Mouse (Mus musculus) liver, embryonic 14.5 days (tissue): ENCODE measurements around the gene Rps26. TPM values are rescaled to one million over a fixed set of nuclear protein-coding genes. Genes with fewer than 3 reads are reported as not detected.
A peak's percentile ranks its signal among the peaks of the same experiment; 100 is the strongest.

Experiments
- ATAC-seq: fragments of 200-750 bp; cut with Nextera tagmentation; 2 replicates; pipeline ENCODE4 v1.8.0; 2017; ENCODE audit warnings: moderate number of reproducible peaks, mild to moderate bottlenecking, moderate library complexity; ENCODE audit not compliant: insufficient read depth
- DNase-seq, 3 experiments: peaks; one replicate each; pipeline ENCODE4 v3.0.0-alpha.2; 2012 to 2013; ENCODE audit warnings: low read depth in 3 of 3, low spot score in 3 of 3
- H3K27ac ChIP-seq: fragments of 300-500 bp; sonication (generic); 2 replicates; pipeline ENCODE4 v1.5.1; 2014; ENCODE audit warnings: moderate library complexity, mild to moderate bottlenecking, control low read depth, inconsistent platforms
- H3K27me3 ChIP-seq: fragments of 300-500 bp; sonication (generic); 2 replicates; pipeline ENCODE4 v1.6.1; 2014; ENCODE audit warnings: mild to moderate bottlenecking, low read length, moderate library complexity; ENCODE audit not compliant: control insufficient read depth, insufficient read depth
- H3K36me3 ChIP-seq: fragments of 300-500 bp; sonication (generic); replicated peaks from 2 replicates; pipeline ENCODE4 v1.6.1; 2014; ENCODE audit warnings: low read depth; ENCODE audit not compliant: control insufficient read depth, insufficient read depth
- H3K4me1 ChIP-seq, 2 experiments: fragments of 200-500 bp in 1 of 2; fragments of 300-500 bp in 1 of 2; sonication (generic) in 1 of 2; replicated peaks; 2 replicates each; pipeline ENCODE4 v1.6.1; 2012 to 2014; ENCODE audit warnings: antibody characterized with exemption in 1 of 2, inconsistent platforms in 1 of 2, low read length in 1 of 2; ENCODE audit not compliant: control insufficient read depth in 2 of 2, insufficient read depth in 2 of 2
- H3K4me2 ChIP-seq: fragments of 300-500 bp; sonication (generic); 2 replicates; pipeline ENCODE4 v1.6.1; 2014; ENCODE audit warnings: low read depth, mild to moderate bottlenecking, control low read depth, moderate library complexity
- H3K4me3 ChIP-seq, 2 experiments: fragments of 200-500 bp in 1 of 2; fragments of 300-500 bp in 1 of 2; sonication (generic) in 1 of 2; 2 replicates each; pipeline ENCODE4 v1.5.1; 2012 to 2014; ENCODE audit warnings: low read depth in 2 of 2, low read length in 2 of 2, mild to moderate bottlenecking in 2 of 2, control low read depth in 1 of 2, inconsistent platforms in 1 of 2, moderate library complexity in 1 of 2; ENCODE audit not compliant: insufficient read depth in 1 of 2
- H3K9ac ChIP-seq: fragments of 300-500 bp; sonication (generic); replicated peaks from 2 replicates; pipeline ENCODE4 v1.6.1; 2014; ENCODE audit warnings: mild to moderate bottlenecking, control low read depth, moderate library complexity
- H3K9me3 ChIP-seq: fragments of 300-500 bp; sonication (generic); 2 replicates; pipeline ENCODE4 v1.6.1; 2016; ENCODE audit warnings: low read length, mixed read lengths; ENCODE audit not compliant: control insufficient read depth
- CTCF ChIP-seq: IDR thresholded peaks from 2 replicates; pipeline ENCODE4 v1.5.1; 2016; ENCODE audit warnings: antibody characterized with exemption, low read depth, control low read depth
- EP300 ChIP-seq: IDR thresholded peaks from 2 replicates; pipeline ENCODE4 v1.6.1; 2016; ENCODE audit warnings: antibody characterized with exemption, low read depth
- WGBS: fragments of 180-500 bp; shearing (Covaris S2); extraction: QIAGEN DNeasy Blood & Tissue Kit; methylation state at CpG from one replicate; pipeline ENCODE4 v1.1.7; 2014; ENCODE audit not compliant: insufficient replicate concordance; 5-methylcytosine and 5-hydroxymethylcytosine counted together
- polyA plus RNA-seq, 2 experiments: library from polyadenylated mRNA; depleted of rRNA in 1 of 2; stranded (reverse) in 1 of 2; unstranded in 1 of 2; fragments of >200 nt; fragmentation: Nextera tagmentation in 1 of 2; extraction: Ambion mirVana in 1 of 2; gene quantifications; 2 replicates each; pipeline versions ENCODE4 v1.2.1 to v1.2.3; 2012 to 2014

Gene Rps26
- polyA plus RNA-seq, 2 experiments = 643 to 867 TPM

DNA sequence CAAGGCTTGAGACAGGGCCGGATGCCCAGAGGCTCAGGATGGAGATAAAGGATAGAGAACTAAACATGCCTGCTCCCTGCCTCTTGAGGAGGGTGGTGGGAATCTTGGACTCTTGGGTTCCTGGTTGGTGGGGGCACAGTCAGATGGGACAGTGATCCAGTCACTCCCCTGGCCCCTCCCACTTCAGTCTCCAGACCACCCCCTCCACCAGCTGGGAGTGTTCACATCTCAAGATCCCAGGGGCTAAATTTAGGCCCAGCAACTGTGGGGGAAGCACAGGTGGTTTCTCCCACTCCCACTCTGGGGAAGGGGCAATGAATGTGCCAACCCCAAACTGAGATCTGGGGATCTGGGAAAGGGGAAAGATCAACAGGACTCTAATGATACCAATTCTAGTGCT lies 38.4 kb downstream of the Rps26 start:
- Histone ChIP-seq H3K27ac (no peak overlapping the region), H3K27me3 (peaks cover 52% of the 10 kb centered on the region), H3K4me1 (no peaks in the 10 kb centered on the region; a peak in 2 of 4 replicates), H3K9me3 (no peaks in the 10 kb centered on the region), H3K36me3 (no peaks in the 10 kb centered on the region), H3K4me3 (no peak overlapping the region), H3K4me2 (peak overlapping the region; percentile 80), H3K9ac (no peak overlapping the region)
- DNase-seq (no peak), ATAC-seq (no peak)
- TF ChIP-seq EP300 = no peak
- TF ChIP-seq CTCF = no peak
- 42% methylated on average over 1 of the region's 1 CpGs for WGBS

DNA sequence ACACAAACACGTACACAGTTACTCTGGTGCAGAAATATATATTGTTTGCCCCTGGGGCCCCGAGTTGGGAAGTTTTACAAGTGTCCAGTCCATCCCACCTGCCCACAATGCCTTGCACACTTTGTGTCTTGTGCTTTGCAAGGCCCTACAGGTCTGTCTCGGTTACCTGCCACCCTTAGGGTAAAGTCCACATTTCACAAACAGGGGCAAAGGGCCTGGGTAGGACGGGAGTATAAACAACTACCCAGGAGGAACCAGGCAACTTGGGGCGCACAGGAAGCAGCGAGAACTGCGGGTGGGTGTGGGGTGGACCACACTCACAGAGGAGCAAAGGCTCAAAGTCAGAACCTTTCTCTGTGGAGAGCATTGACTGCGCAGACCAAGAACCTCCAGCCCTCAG lies 38.9 kb downstream of the Rps26 start:
- H3K4me3 ChIP-seq = no peak overlapping the region
- H3K4me1 ChIP-seq = no peaks in the 10 kb centered on the region; a peak in 2 of 4 replicates
- DNase-seq = no peak
- no peak overlapping the region for H3K27ac ChIP-seq
- no peaks in the 10 kb centered on the region for H3K36me3 ChIP-seq
- no peak overlapping the region for H3K9ac ChIP-seq
- 45% methylated on average over 8 of the region's 8 CpGs for WGBS
- TF ChIP-seq EP300 = no peak
- no peak for TF ChIP-seq CTCF
- H3K4me2 ChIP-seq = peak overlapping the region; percentile 80
- no peaks in the 10 kb centered on the region for H3K9me3 ChIP-seq
- no peak for ATAC-seq
- peaks cover 52% of the 10 kb centered on the region for H3K27me3 ChIP-seq

DNA sequence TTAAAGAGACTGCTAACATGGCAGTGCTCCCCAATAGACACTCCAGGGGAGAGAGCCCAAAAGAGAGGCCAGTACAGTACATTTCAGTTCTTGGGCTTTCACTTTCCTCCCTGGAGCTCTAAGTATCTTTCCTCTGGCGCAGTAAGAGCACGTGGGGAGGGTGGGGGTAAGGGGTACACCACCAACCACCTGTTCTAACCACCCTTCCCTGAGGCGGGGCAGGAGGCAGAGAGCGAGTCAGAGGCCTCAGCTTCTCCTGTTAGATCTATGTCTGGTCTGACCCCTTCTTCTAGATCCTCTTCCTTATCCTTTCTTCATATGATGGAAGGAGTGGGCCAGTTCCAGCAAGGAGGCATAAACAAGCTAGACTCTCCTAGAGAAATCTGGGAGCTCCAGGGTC lies 39.4 kb downstream of the Rps26 start:
- no peak overlapping the region for H3K9ac ChIP-seq
- H3K4me1 ChIP-seq = no peaks in the 10 kb centered on the region; a peak in 2 of 4 replicates
- H3K4me2 ChIP-seq = no peak overlapping the region
- DNase-seq (no peak), ATAC-seq (no peak)
- H3K27me3 ChIP-seq = peaks cover 52% of the 10 kb centered on the region
- H3K4me3 ChIP-seq = no peak overlapping the region
- TF ChIP-seq EP300 (no peak), CTCF (no peak)
- no peak overlapping the region for H3K27ac ChIP-seq
- no peaks in the 10 kb centered on the region for H3K36me3 ChIP-seq
- H3K9me3 ChIP-seq = no peaks in the 10 kb centered on the region
- 29% methylated on average over 4 of the region's 4 CpGs for WGBS

DNA sequence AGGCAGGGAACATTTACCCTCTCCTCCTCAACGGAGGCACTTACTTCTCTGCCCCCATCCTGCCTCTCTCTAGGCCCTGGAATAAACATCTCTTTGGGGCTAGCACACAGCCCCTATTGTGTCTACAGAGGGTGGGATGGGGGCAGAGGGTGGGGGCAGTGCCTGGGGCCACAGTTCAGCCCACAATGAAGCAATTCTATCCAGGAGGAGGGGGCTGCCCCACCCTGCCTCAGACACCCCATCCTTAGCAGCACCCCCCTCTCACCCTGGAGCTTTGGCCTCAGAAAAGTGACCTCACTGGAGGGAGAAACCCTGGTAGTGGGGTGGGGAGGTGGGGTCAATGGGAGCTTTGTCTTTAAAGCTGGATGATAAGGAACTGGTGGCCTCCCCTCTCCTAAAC lies 40.0 kb downstream of the Rps26 start:
- Histone ChIP-seq H3K9ac (no peak overlapping the region), H3K4me3 (no peak overlapping the region), H3K4me2 (no peak overlapping the region), H3K36me3 (no peaks in the 10 kb centered on the region), H3K4me1 (no peaks in the 10 kb centered on the region; a peak in 1 of 4 replicates), H3K27me3 (peaks cover 52% of the 10 kb centered on the region), H3K27ac (no peak overlapping the region), H3K9me3 (no peaks in the 10 kb centered on the region)
- no peak for DNase-seq
- WGBS = 41% methylated on average over 1 of the region's 1 CpGs
- no peak for ATAC-seq
- TF ChIP-seq CTCF (no peak), EP300 (no peak)

DNA sequence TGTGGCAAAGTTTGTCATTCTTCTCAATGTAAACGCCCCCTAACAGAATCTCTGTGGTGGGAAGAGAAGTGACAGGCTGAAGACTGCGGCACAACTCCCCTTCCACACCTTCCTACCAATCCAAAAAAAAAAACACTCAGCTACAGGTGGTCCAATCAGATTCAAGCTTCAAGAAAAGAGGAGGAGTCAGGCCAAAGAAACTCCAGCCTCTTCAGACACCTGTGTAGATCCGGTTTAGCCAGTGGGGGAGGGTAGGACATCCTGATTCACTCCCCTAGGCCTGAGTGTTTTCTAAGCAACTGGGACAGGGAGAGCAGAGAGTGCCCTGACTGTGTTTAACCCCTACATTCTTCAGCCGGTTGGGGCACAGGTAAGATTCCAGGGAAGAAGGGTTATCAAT lies 42.2 kb downstream of the Rps26 start:
- Histone ChIP-seq H3K9me3 (no peaks in the 10 kb centered on the region), H3K4me2 (no peak overlapping the region), H3K4me3 (no peak overlapping the region), H3K9ac (no peak overlapping the region), H3K4me1 (no peaks in the 10 kb centered on the region; a peak in 1 of 4 replicates), H3K27ac (no peak overlapping the region), H3K27me3 (peaks cover 38% of the 10 kb centered on the region), H3K36me3 (no peaks in the 10 kb centered on the region)
- ATAC-seq = no peak
- no peak for TF ChIP-seq EP300
- TF ChIP-seq CTCF = no peak
- DNase-seq = no peak
- 10% methylated on average over 4 of the region's 4 CpGs for WGBS
